Mouse (Mus musculus): ENCODE data around the gene Psma4.

Psma4 gene

DNA sequence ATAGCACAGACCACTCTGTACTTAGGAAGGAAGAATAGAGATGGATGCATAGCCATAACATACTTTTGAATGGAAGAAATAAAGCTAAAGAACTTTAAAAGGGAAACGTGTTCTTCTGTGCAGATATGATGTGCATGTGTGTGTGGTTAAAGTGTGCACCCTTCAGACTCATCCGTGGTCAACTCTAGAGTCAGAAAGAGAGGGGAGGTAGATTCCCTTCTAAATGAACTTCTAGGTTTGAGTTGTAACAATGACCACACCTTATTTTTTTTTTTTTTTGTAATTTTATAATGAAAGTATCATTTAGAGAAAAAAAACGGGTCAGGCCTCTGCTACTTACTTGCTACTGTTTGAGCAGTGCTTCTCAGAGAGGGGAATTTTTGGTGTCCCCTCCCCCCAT lies 39.8 kb downstream of the Psma4 start:
- DNase-seq (ENCODE audit: low read depth, low spot score), result no peak

DNA sequence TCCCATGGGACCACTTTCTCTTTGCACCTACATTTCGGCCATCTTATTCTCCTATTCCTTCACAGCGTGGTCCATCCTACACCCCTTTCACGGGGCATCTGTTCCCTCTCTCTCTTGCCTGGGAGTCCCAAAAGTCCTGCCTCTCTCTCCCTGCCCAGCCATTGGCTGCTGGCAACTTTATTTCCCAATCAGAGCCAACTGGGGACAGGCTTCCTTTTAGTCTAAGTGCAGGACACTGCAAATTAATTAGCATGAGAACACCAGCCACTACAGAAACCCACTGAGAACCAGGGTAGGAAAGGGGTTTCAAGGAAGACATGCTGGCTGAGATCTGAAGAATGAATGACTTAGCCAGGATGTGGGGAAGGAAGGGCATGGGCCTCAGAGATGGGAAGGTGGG lies 43.8 kb downstream of the Psma4 start:
- DNase-seq (ENCODE audit: low read depth, low spot score), result no peak

DNA sequence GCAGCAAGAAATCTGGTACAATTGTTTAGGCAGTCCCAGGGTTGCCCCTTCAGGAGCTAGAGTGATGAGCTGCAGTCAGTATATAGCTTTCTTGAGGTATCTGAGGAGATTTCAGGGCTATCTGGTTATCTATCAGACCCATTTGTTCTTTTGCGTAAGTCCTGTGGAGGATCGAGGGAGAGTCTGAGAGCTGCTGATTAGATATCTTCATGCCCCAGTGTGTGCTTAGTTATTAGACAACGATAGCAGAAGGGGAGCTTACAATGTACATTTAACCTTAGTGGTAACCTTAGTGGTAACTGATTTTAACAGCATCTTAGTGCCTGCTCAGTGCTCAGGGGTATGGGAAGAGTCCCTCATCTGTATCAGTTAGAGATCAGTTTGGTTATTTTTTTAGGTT lies 45.1 kb downstream of the Psma4 start:
- no peak for DNase-seq (ENCODE audit: low read depth, low spot score)

DNA sequence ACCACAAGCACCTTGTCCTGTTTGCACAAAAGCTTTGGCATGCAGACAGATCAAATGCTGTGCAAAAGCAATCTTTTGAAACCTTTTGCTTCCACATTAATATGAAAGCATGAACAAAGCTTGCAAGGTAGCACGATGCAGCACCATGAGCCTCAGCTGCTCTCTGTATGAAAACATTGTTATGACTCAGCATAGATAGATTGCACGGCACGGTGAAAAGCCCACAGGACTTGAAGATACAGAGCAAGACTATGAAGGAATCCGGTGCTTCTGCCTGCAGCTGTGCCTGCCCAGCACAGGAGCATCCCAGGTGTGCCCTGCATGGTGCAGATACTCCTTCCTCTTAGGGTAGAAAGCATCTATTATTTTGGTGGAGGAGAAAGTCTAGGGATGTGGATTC lies 53.0 kb downstream of the Psma4 start:
- no peak for DNase-seq (ENCODE audit: low read depth, low spot score)
